Mouse (Mus musculus): ENCODE results near the gene Hadhb.

DNA sequence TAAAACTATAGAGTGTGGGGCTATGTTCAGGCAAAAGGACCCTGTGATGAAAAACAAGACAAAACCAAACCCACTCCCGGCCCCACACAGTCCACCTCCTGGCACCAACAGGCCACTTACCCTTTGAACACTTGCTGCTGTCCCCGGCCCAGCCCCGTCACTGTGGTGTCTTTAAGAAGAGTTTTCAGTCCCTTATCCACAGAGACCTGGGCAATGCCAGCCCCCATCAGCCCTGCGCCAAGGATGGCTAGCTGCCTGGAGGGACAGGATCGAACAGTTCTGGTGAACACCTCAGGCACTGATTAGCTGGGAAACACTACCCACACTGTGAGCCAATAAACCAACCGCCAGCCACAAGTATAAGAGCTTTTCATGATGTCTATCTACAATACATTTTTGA, 26.4 kb upstream of the Hadhb start:
- TF ChIP-seq CTCF (IDR thresholded peaks at IDR 0.05; ENCODE audit: extremely low read depth, insufficient read length, insufficient replicate concordance, low read depth, low read length) (no peak), POLR2A (IDR thresholded peaks at IDR 0.05; ENCODE audit: low read depth, low read length) (no peak)

All from small intestine, adult 2 months (tissue).